Mouse (Mus musculus) hindbrain, embryonic 13.5 days (tissue): ENCODE measurements around the gene Dnmt3l. TPM values are rescaled to one million over a fixed set of nuclear protein-coding genes. Genes with fewer than 3 reads are reported as not detected.
A peak's percentile ranks its signal among the peaks of the same experiment; 100 is the strongest.

Source experiments
- ATAC-seq: fragments of 200-750 bp; cut with Nextera tagmentation; 2 replicates; pipeline ENCODE4 v1.8.0; 2017; ENCODE audit warnings: moderate TSS enrichment; ENCODE audit not compliant: low FRiP score
- H3K27ac ChIP-seq: fragments of 300-500 bp; sonication (generic); 2 replicates; pipeline ENCODE4 v1.5.1; 2015; ENCODE audit warnings: inconsistent platforms, mild to moderate bottlenecking, moderate library complexity
- H3K27me3 ChIP-seq: fragments of 300-500 bp; sonication (generic); 2 replicates; pipeline ENCODE4 v1.6.1; 2015; ENCODE audit warnings: mild to moderate bottlenecking, inconsistent platforms
- H3K36me3 ChIP-seq: fragments of 300-500 bp; sonication (generic); 2 replicates; pipeline ENCODE4 v1.6.1; 2015; ENCODE audit warnings: mild to moderate bottlenecking, inconsistent platforms
- H3K4me1 ChIP-seq: fragments of 300-500 bp; sonication (generic); replicated peaks from 2 replicates; pipeline ENCODE4 v1.6.1; 2015; ENCODE audit warnings: inconsistent platforms
- H3K4me2 ChIP-seq: fragments of 300-500 bp; sonication (generic); 2 replicates; pipeline ENCODE4 v1.6.1; 2015; ENCODE audit warnings: inconsistent platforms, mild to moderate bottlenecking, moderate library complexity
- H3K4me3 ChIP-seq: fragments of 300-500 bp; sonication (generic); 2 replicates; pipeline ENCODE4 v1.5.1; 2015; ENCODE audit warnings: mild to moderate bottlenecking, inconsistent platforms
- H3K9ac ChIP-seq: fragments of 300-500 bp; sonication (generic); 2 replicates; pipeline ENCODE4 v1.6.1; 2015; ENCODE audit warnings: mild to moderate bottlenecking, inconsistent platforms
- H3K9me3 ChIP-seq: fragments of 300-500 bp; sonication (generic); 2 replicates; pipeline ENCODE4 v1.6.1; 2016; ENCODE audit warnings: inconsistent platforms
- WGBS: fragments of 180-500 bp; shearing (Covaris S2); methylation state at CpG from one replicate; pipeline ENCODE4 v1.1.7; 2015; 5-methylcytosine and 5-hydroxymethylcytosine counted together
- polyA plus RNA-seq: library from polyadenylated mRNA; unstranded; fragments of >200 nt; fragmentation: Nextera tagmentation; extraction: Ambion mirVana; gene quantifications from 2 replicates; pipeline ENCODE4 v1.2.1, GENCODE M21; 2015

Dnmt3l gene
- not detected in 2 replicates for polyA plus RNA-seq

- H3K4me1 ChIP-seq, result peaks cover 9% of the 10 kb centered on the region; the same call in 1 of the 2 replicates
- H3K9me3 ChIP-seq, result no peaks in the 10 kb centered on the region
- peaks cover 15% of the 10 kb centered on the region for H3K27me3 ChIP-seq
- no peak within 1 kb of the TSS for H3K27ac ChIP-seq
- H3K36me3 ChIP-seq, result no peaks in the 10 kb centered on the region
- WGBS, result 98% methylated on average over 5 of the region's 5 CpGs
- H3K4me3 ChIP-seq, result no peak within 1 kb of the TSS
- H3K9ac ChIP-seq, result no peak within 1 kb of the TSS
- H3K4me2 ChIP-seq, result no peak within 1 kb of the TSS
- no peak for ATAC-seq
Measured at GRCm38 (mm10) chr10:78041647-78042046, at the start of gene Dnmt3l. Gene Dnmt3l, plus strand, starts transcription at chr10:78041947.

GRCm38 (mm10) chr10:77995639-77996038, 46.1 kb upstream of the Dnmt3l start:
- no peak for ATAC-seq
- H3K9ac ChIP-seq, result no peak overlapping the region
- peaks cover 97% of the 10 kb centered on the region for H3K36me3 ChIP-seq
- no peaks in the 10 kb centered on the region for H3K9me3 ChIP-seq
- no peak overlapping the region for H3K27ac ChIP-seq
- 91% methylated on average over 3 of the region's 3 CpGs for WGBS
- no peak overlapping the region for H3K4me3 ChIP-seq
- no peaks in the 10 kb centered on the region for H3K27me3 ChIP-seq
- no peaks in the 10 kb centered on the region for H3K4me1 ChIP-seq
- no peak overlapping the region for H3K4me2 ChIP-seq

- Histone ChIP-seq H3K4me3 (no peak overlapping the region), H3K4me1 (no peaks in the 10 kb centered on the region), H3K27ac (no peak overlapping the region), H3K4me2 (no peak overlapping the region), H3K27me3 (no peaks in the 10 kb centered on the region), H3K36me3 (peaks cover 80% of the 10 kb centered on the region), H3K9me3 (no peaks in the 10 kb centered on the region), H3K9ac (no peak overlapping the region)
- WGBS, result 99% methylated on average over 5 of the region's 5 CpGs
- no peak for ATAC-seq
Measured at GRCm38 (mm10) chr10:78000200-78000599, 41.5 kb upstream of the Dnmt3l start.

- H3K4me2 ChIP-seq, result no peak overlapping the region
- no peaks in the 10 kb centered on the region for H3K27me3 ChIP-seq
- 95% methylated on average over 11 of the region's 11 CpGs for WGBS
- ATAC-seq, result no peak
- peaks cover 64% of the 10 kb centered on the region for H3K36me3 ChIP-seq
- peaks cover 14% of the 10 kb centered on the region for H3K4me1 ChIP-seq
- no peak overlapping the region for H3K27ac ChIP-seq
- no peaks in the 10 kb centered on the region for H3K9me3 ChIP-seq
- H3K9ac ChIP-seq, result no peak overlapping the region
- no peak overlapping the region for H3K4me3 ChIP-seq
Measured at GRCm38 (mm10) chr10:78001796-78002195, 40.0 kb upstream of the Dnmt3l start.

GRCm38 (mm10) chr10:78002316-78002715, 39.4 kb upstream of the Dnmt3l start:
- Histone ChIP-seq H3K4me2 (no peak overlapping the region), H3K27ac (no peak overlapping the region), H3K4me1 (peaks cover 20% of the 10 kb centered on the region), H3K27me3 (no peaks in the 10 kb centered on the region), H3K4me3 (no peak overlapping the region), H3K36me3 (peaks cover 59% of the 10 kb centered on the region), H3K9ac (no peak overlapping the region), H3K9me3 (no peaks in the 10 kb centered on the region)
- ATAC-seq, result no peak
- WGBS, result 92% methylated on average over 2 of the region's 2 CpGs

GRCm38 (mm10) chr10:78004479-78005100, 37.2 kb upstream of the Dnmt3l start:
- 96% methylated on average over 3 of the region's 3 CpGs for WGBS
- no peak for ATAC-seq
- Histone ChIP-seq H3K4me3 (no peak overlapping the region), H3K9me3 (no peaks in the 10 kb centered on the region), H3K27ac (no peak overlapping the region), H3K27me3 (no peaks in the 10 kb centered on the region), H3K9ac (no peak overlapping the region), H3K36me3 (peaks cover 36% of the 10 kb centered on the region), H3K4me1 (peaks cover 37% of the 10 kb centered on the region), H3K4me2 (no peak overlapping the region)

- Histone ChIP-seq H3K36me3 (peaks cover 23% of the 10 kb centered on the region), H3K4me2 (no peak overlapping the region), H3K4me3 (no peak overlapping the region), H3K9ac (peak overlapping the region; percentile 49; the same call in 1 of the 2 replicates), H3K9me3 (no peaks in the 10 kb centered on the region), H3K27me3 (peaks cover 5% of the 10 kb centered on the region; the same call in 1 of the 2 replicates), H3K4me1 (peaks cover 43% of the 10 kb centered on the region), H3K27ac (no peak overlapping the region)
- no peak for ATAC-seq
- 92% methylated on average over 4 of the region's 4 CpGs for WGBS
Measured at GRCm38 (mm10) chr10:78005791-78006438, 35.8 kb upstream of the Dnmt3l start.

- H3K4me3 ChIP-seq, result no peak overlapping the region
- no peaks in the 10 kb centered on the region for H3K9me3 ChIP-seq
- 54% methylated on average over 7 of the region's 7 CpGs for WGBS
- H3K4me1 ChIP-seq, result peaks cover 43% of the 10 kb centered on the region
- peak overlapping the region; percentile 91 for H3K9ac ChIP-seq
- H3K27me3 ChIP-seq, result peaks cover 6% of the 10 kb centered on the region; the same call in 1 of the 2 replicates
- no peak overlapping the region for H3K27ac ChIP-seq
- ATAC-seq, result no peak
- H3K36me3 ChIP-seq, result peaks cover 11% of the 10 kb centered on the region
- H3K4me2 ChIP-seq, result peak overlapping the region; percentile 84; the same call in 1 of the 2 replicates
Measured at GRCm38 (mm10) chr10:78007203-78007602, 34.5 kb upstream of the Dnmt3l start.

- Histone ChIP-seq H3K9me3 (no peaks in the 10 kb centered on the region), H3K4me1 (peaks cover 43% of the 10 kb centered on the region), H3K36me3 (peaks cover 3% of the 10 kb centered on the region; the same call in 1 of the 2 replicates), H3K27me3 (peaks cover 6% of the 10 kb centered on the region; the same call in 1 of the 2 replicates), H3K4me3 (peak overlapping the region; percentile 84), H3K27ac (peak overlapping the region; percentile 96), H3K9ac (peak overlapping the region; percentile 91), H3K4me2 (peak overlapping the region; percentile 84)
- no peak for ATAC-seq
- WGBS, result 74% methylated on average over 3 of the region's 3 CpGs
Measured at GRCm38 (mm10) chr10:78008169-78008568, 33.6 kb upstream of the Dnmt3l start.

- WGBS, result under 1% methylated on average over 58 of the region's 59 CpGs
- Histone ChIP-seq H3K27me3 (peaks cover 6% of the 10 kb centered on the region; the same call in 1 of the 2 replicates), H3K36me3 (0 out of 2 replicates have a peak, but pooled peaks cover 3% of the 10 kb centered on the region), H3K9me3 (no peaks in the 10 kb centered on the region), H3K9ac (peak overlapping the region; percentile 91), H3K4me1 (peaks cover 43% of the 10 kb centered on the region), H3K4me3 (peak overlapping the region; percentile 84), H3K4me2 (peak overlapping the region; percentile 84), H3K27ac (peak overlapping the region; percentile 96)
- peak; percentile 97 for ATAC-seq
Measured at GRCm38 (mm10) chr10:78009184-78009944, 32.4 kb upstream of the Dnmt3l start.

- peak within 1 kb of the TSS; percentile 91 for H3K9ac ChIP-seq
- H3K36me3 ChIP-seq, result no peaks in the 10 kb centered on the region
- peak within 1 kb of the TSS; percentile 84 for H3K4me3 ChIP-seq
- no peaks in the 10 kb centered on the region for H3K9me3 ChIP-seq
- peaks cover 6% of the 10 kb centered on the region; the same call in 1 of the 2 replicates for H3K27me3 ChIP-seq
- peak within 1 kb of the TSS; percentile 84 for H3K4me2 ChIP-seq
- H3K4me1 ChIP-seq, result peaks cover 43% of the 10 kb centered on the region
- no peak for ATAC-seq
- peak within 1 kb of the TSS; percentile 96 for H3K27ac ChIP-seq
- under 1% methylated on average over 9 of the region's 9 CpGs for WGBS
Measured at GRCm38 (mm10) chr10:78009945-78010293, 31.8 kb upstream of the Dnmt3l start, which contains the start of gene Pfkl. Gene Pfkl, minus strand, starts transcription at chr10:78010083.

GRCm38 (mm10) chr10:78010335-78010734, 31.4 kb upstream of the Dnmt3l start:
- no peak overlapping the region for H3K9ac ChIP-seq
- no peak overlapping the region for H3K27ac ChIP-seq
- H3K27me3 ChIP-seq, result peaks cover 6% of the 10 kb centered on the region; the same call in 1 of the 2 replicates
- ATAC-seq, result no peak
- 0 out of 2 replicates have a peak overlapping the region, but pooled peaks have one; percentile 7 for H3K4me3 ChIP-seq
- H3K4me2 ChIP-seq, result peak overlapping the region; percentile 84; the same call in 1 of the 2 replicates
- 25% methylated on average over 10 of the region's 10 CpGs for WGBS
- H3K4me1 ChIP-seq, result peaks cover 43% of the 10 kb centered on the region
- H3K36me3 ChIP-seq, result no peaks in the 10 kb centered on the region
- no peaks in the 10 kb centered on the region for H3K9me3 ChIP-seq
